Mouse (Mus musculus) embryonic facial prominence, embryonic 11.5 days (tissue): Measurements from ENCODE around the gene Ttc13. TPM values are rescaled to one million over a fixed set of nuclear protein-coding genes. Genes with fewer than 3 reads are reported as not detected.

Experiments
- ATAC-seq: fragments of 200-750 bp; cut with Nextera tagmentation; replicated peaks from 2 replicates; pipeline ENCODE4 v1.8.0; 2017; ENCODE audit warnings: low read depth; ENCODE audit not compliant: insufficient number of reproducible peaks, low FRiP score, low TSS enrichment
- DNase-seq: peaks from one replicate; pipeline ENCODE4 v3.0.0-alpha.2; 2015; ENCODE audit warnings: low spot score
- H3K27ac ChIP-seq: fragments of 300-500 bp; sonication (generic); replicated peaks from 2 replicates; pipeline ENCODE4 v1.5.1; 2014; ENCODE audit warnings: mild to moderate bottlenecking, low read depth, low read length, control low read depth
- H3K27me3 ChIP-seq: fragments of 300-500 bp; sonication (generic); 2 replicates; pipeline ENCODE4 v1.6.1; 2014; ENCODE audit warnings: mild to moderate bottlenecking, low read length, moderate library complexity, mixed read lengths; ENCODE audit not compliant: control insufficient read depth, insufficient read depth
- H3K36me3 ChIP-seq: fragments of 300-500 bp; sonication (generic); replicated peaks from 2 replicates; pipeline ENCODE4 v1.6.1; 2014; ENCODE audit warnings: low read depth, mild to moderate bottlenecking, low read length, moderate library complexity, mixed read lengths; ENCODE audit not compliant: control insufficient read depth, insufficient read depth
- H3K4me1 ChIP-seq: fragments of 300-500 bp; sonication (generic); 2 replicates; pipeline ENCODE4 v1.6.1; 2014; ENCODE audit warnings: low read length, mixed read lengths; ENCODE audit not compliant: control insufficient read depth, insufficient read depth
- H3K4me2 ChIP-seq: fragments of 300-500 bp; sonication (generic); 2 replicates; pipeline ENCODE4 v1.6.1; 2014; ENCODE audit warnings: low read depth, mild to moderate bottlenecking, control low read depth, low read length, moderate library complexity
- H3K4me3 ChIP-seq: fragments of 300-500 bp; sonication (generic); 2 replicates; pipeline ENCODE4 v1.5.1; 2014; ENCODE audit warnings: low read depth, low read length, control low read depth
- H3K9ac ChIP-seq: fragments of 300-500 bp; sonication (generic); replicated peaks from 2 replicates; pipeline ENCODE4 v1.6.1; 2014; ENCODE audit warnings: mild to moderate bottlenecking, control low read depth, low read length
- H3K9me3 ChIP-seq: fragments of 300-500 bp; sonication (generic); replicated peaks from 2 replicates; pipeline ENCODE4 v1.6.1; 2016; ENCODE audit warnings: mild to moderate bottlenecking, low read length, inconsistent platforms, mixed read lengths; ENCODE audit not compliant: control insufficient read depth
- WGBS: fragments of 180-500 bp; shearing (Covaris S2); extraction: QIAGEN DNeasy Blood & Tissue Kit; methylation state at CpG from one replicate; pipeline ENCODE4 v1.1.7; 2014; 5-methylcytosine and 5-hydroxymethylcytosine counted together
- polyA plus RNA-seq: library from polyadenylated mRNA; unstranded; fragments of >200 nt; fragmentation: Nextera tagmentation; extraction: Ambion mirVana; gene quantifications from 2 replicates; pipeline ENCODE4 v1.2.1, GENCODE M21; 2014

Ttc13 gene
- polyA plus RNA-seq, 1 experiment from 2014 or later = 55.1 TPM

- 87% methylated on average over 9 of the region's 9 CpGs for WGBS
- Histone ChIP-seq H3K4me3 (no peak overlapping the region), H3K36me3 (no peaks in the 10 kb centered on the region; the same call in 1 of the 2 replicates), H3K4me1 (no peaks in the 10 kb centered on the region), H3K9me3 (no peaks in the 10 kb centered on the region), H3K27ac (no peak overlapping the region), H3K9ac (no peak overlapping the region), H3K27me3 (no peaks in the 10 kb centered on the region), H3K4me2 (no peak overlapping the region)
- ATAC-seq (no peak), DNase-seq (no peak)
Measured at GRCm38 (mm10) chr8:124701023-124701422, 20.8 kb downstream of the Ttc13 start.

- H3K27me3 ChIP-seq = no peaks in the 10 kb centered on the region
- H3K4me1 ChIP-seq = no peaks in the 10 kb centered on the region
- no peak overlapping the region for H3K4me3 ChIP-seq
- no peak overlapping the region for H3K27ac ChIP-seq
- H3K36me3 ChIP-seq = no peaks in the 10 kb centered on the region; the same call in 1 of the 2 replicates
- ATAC-seq = no peak
- WGBS = 95% methylated on average over 5 of the region's 5 CpGs
- no peak overlapping the region for H3K4me2 ChIP-seq
- no peak overlapping the region for H3K9ac ChIP-seq
- no peak for DNase-seq
- H3K9me3 ChIP-seq = no peaks in the 10 kb centered on the region
Measured at GRCm38 (mm10) chr8:124700271-124700670, 21.5 kb downstream of the Ttc13 start.

- ATAC-seq (no peak), DNase-seq (no peak)
- Histone ChIP-seq H3K36me3 (peaks cover 2% of the 10 kb centered on the region; the same call in 1 of the 2 replicates), H3K27ac (no peak overlapping the region), H3K4me3 (no peak overlapping the region), H3K9ac (no peak overlapping the region), H3K9me3 (no peaks in the 10 kb centered on the region), H3K4me1 (no peaks in the 10 kb centered on the region), H3K4me2 (no peak overlapping the region), H3K27me3 (no peaks in the 10 kb centered on the region)
- WGBS = 93% methylated on average over 22 of the region's 22 CpGs
Measured at GRCm38 (mm10) chr8:124695424-124696100, 26.2 kb downstream of the Ttc13 start.

- Histone ChIP-seq H3K27me3 (no peaks in the 10 kb centered on the region), H3K4me1 (no peaks in the 10 kb centered on the region), H3K9ac (no peak overlapping the region), H3K4me2 (no peak overlapping the region), H3K36me3 (peaks cover 2% of the 10 kb centered on the region; the same call in 1 of the 2 replicates), H3K4me3 (no peak overlapping the region), H3K27ac (no peak overlapping the region), H3K9me3 (no peaks in the 10 kb centered on the region)
- 91% methylated on average over 4 of the region's 4 CpGs for WGBS
- ATAC-seq (no peak), DNase-seq (no peak)
Measured at GRCm38 (mm10) chr8:124691706-124692105, 30.1 kb downstream of the Ttc13 start.

DNA sequence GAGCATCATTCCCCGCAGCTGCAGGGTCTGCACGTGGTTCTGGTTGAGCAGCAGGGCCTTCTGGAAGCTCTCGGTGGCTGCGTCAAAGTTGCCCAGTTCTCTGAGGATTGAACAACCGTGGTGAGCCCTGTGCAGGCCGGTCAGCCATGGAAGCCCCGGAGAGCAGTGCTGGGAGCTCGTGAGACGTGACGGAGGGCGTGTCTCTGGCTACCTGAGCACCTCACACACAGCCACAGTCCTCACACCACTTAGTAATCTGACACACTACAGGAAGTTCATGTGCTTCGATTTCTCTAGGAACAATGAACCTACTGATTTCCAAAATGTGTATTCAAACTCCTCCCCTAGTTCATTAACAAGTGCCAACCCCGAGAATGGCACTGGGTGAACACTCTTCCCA lies 32.9 kb downstream of the Ttc13 start:
- Histone ChIP-seq H3K9me3 (no peaks in the 10 kb centered on the region), H3K27me3 (no peaks in the 10 kb centered on the region), H3K4me1 (no peaks in the 10 kb centered on the region), H3K36me3 (peaks cover 2% of the 10 kb centered on the region; the same call in 1 of the 2 replicates), H3K27ac (no peak overlapping the region), H3K4me2 (no peak overlapping the region), H3K4me3 (no peak overlapping the region), H3K9ac (no peak overlapping the region)
- DNase-seq (no peak), ATAC-seq (no peak)
- 93% methylated on average over 13 of the region's 13 CpGs for WGBS

DNA sequence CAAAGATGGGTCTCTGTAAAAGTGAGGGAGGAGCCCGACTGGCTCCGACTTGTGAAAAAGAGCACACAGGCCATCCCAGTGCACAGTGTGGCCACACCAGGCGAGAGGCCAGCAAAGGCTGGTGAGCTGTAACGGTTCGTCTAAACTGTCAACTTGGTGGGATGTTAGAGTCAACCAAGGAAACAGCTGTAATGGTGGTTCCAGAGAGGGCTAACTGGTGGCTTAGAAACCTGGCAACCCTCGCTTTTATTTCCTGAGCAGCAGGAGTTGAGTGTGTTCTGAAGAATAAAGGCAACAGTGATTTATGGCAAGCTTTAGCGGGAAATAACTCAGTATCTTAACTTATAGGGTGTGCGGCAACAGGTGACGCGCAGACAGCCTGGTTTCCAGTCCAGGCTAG lies 39.6 kb downstream of the Ttc13 start:
- H3K4me3 ChIP-seq = no peak overlapping the region
- WGBS = 92% methylated on average over 10 of the region's 10 CpGs
- peaks cover 2% of the 10 kb centered on the region; the same call in 1 of the 2 replicates for H3K36me3 ChIP-seq

GRCm38 (mm10) chr8:124681792-124682157 lies 40.0 kb downstream of the Ttc13 start:
- H3K27me3 ChIP-seq = no peaks in the 10 kb centered on the region
- H3K4me3 ChIP-seq = no peak overlapping the region
- H3K36me3 ChIP-seq = peaks cover 2% of the 10 kb centered on the region; the same call in 1 of the 2 replicates
- H3K4me2 ChIP-seq = no peak overlapping the region
- 70% methylated on average over 10 of the region's 10 CpGs for WGBS
- DNase-seq (no peak), ATAC-seq (no peak)
- H3K27ac ChIP-seq = no peak overlapping the region
- H3K9me3 ChIP-seq = no peaks in the 10 kb centered on the region
- H3K4me1 ChIP-seq = no peaks in the 10 kb centered on the region
- H3K9ac ChIP-seq = no peak overlapping the region

More for the DNA sequence above, 39.6 kb downstream of the Ttc13 start:
- Histone ChIP-seq H3K4me1 (no peaks in the 10 kb centered on the region), H3K9ac (no peak overlapping the region), H3K27ac (no peak overlapping the region), H3K9me3 (no peaks in the 10 kb centered on the region), H3K4me2 (no peak overlapping the region), H3K27me3 (no peaks in the 10 kb centered on the region)
- DNase-seq (no peak), ATAC-seq (no peak)

- no peak for DNase-seq
- Histone ChIP-seq H3K9ac (no peak overlapping the region), H3K4me2 (no peak overlapping the region), H3K27me3 (no peaks in the 10 kb centered on the region), H3K4me3 (no peak overlapping the region), H3K9me3 (no peaks in the 10 kb centered on the region), H3K36me3 (peaks cover 2% of the 10 kb centered on the region; the same call in 1 of the 2 replicates), H3K4me1 (no peaks in the 10 kb centered on the region), H3K27ac (no peak overlapping the region)
- 79% methylated on average over 10 of the region's 10 CpGs for WGBS
- no peak for ATAC-seq
Measured at GRCm38 (mm10) chr8:124681077-124681791, 40.5 kb downstream of the Ttc13 start.
